Mouse (Mus musculus): ENCODE data around the gene Plac9a.

GRCm38 (mm10) chr14:25857168-25857621, 45.7 kb downstream of the Plac9a start:
- no peak for TF ChIP-seq CTCF (IDR thresholded peaks at IDR 0.05; ENCODE audit: extremely low read depth, insufficient read depth, insufficient read length, insufficient replicate concordance)
- no peak for TF ChIP-seq POLR2A (IDR thresholded peaks at IDR 0.05; ENCODE audit: low read depth, low read length)

Measured in spleen, adult 2 months (tissue).